Mouse (Mus musculus) spleen, adult 12 weeks (tissue): ENCODE measurements around the gene Dnah5.

ENCODE experiments used
- DNase-seq: peaks from one replicate; pipeline ENCODE4 v3.0.0; 2022; ENCODE audit warnings: low spot score

Gene Dnah5

GRCm38 (mm10) chr15:28203111-28204075, at the start of gene Dnah5:
TSS of gene Dnah5 (plus strand) at chr15:28203752.
- no peak for DNase-seq

DNA sequence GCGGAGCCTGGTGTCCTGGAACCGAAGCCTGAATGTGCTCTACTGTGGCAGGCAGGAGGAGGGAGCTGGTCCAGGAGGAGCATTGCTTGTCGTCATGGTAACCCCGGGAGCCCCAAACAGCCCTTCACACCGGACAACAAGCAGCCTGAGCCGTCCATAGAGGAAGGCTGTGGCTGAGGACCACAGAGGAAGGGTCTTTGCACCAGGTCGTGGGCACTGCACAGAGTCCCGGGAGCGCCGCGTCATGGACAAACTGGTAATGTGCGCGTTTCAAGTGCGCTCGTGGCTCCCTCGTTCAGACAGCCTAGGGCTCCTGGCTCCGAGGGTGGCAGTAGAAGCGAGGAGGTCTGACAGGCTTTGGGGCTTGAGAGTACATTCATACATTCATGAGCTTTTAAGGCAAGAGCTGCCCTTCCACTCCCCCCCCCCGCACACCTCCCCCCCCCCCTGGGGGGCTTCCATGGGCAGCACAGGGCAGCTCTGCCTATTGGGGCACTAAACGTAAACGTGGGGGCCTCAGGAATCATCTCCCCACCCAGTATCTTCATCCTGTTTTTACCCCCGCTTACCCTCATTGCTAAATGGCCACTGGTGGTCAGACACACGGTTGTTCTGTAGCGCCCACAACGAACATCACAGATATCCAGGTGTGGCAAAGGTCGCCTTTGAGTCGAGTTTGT, 48.6 kb upstream of the Dnah5 start:
- DNase-seq, result no peak

DNA sequence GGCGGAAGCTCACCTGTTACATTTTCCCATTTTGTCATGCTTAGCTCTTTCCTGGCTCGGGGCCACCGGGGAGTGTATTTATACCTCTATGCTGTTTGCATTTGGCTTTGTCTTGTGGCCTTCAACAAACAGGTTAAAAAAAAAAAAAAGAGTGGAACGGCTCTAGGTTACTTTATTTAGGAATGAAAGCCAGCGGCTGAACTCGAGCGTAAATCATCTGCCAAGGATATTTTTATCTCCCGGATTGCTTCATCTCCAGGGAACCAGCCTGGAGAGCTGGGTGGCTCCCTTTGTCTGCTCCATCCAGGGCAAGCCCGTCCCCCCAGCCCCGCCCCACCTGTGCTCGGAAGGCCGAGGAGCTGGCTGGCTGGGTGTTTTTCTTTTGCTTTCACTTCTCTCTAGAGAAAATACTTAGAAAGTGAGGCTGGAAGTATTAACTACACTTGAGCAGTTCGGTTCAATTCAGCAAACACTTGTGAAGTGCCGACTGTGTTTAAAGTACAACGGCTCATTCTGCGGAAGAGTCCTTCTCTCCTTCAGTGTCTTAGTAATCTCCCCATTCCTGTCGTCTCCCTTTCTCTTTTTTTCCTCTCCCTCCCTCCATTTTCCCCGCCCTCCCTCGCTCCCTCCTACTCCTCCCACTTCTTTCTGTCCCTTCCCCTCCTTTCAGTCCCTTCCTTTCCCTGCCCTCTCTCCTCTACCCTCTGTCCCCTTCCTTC, 44.6 kb upstream of the Dnah5 start:
- DNase-seq, result peak; percentile 4

GRCm38 (mm10) chr15:28162291-28162690, 41.3 kb upstream of the Dnah5 start:
- DNase-seq, result no peak

GRCm38 (mm10) chr15:28165234-28165633, 38.3 kb upstream of the Dnah5 start:
- no peak for DNase-seq

- no peak for DNase-seq
These were observed 37.5 kb upstream of the Dnah5 start for GRCm38 (mm10) chr15:28166090-28166489.

GRCm38 (mm10) chr15:28178951-28179350, 24.6 kb upstream of the Dnah5 start:
- DNase-seq, result no peak

GRCm38 (mm10) chr15:28179556-28179955, 24.0 kb upstream of the Dnah5 start:
- DNase-seq, result no peak

- peak; percentile 25 for DNase-seq
These were observed 21.7 kb upstream of the Dnah5 start for GRCm38 (mm10) chr15:28181862-28182261.

- DNase-seq, result no peak
These were observed 21.0 kb upstream of the Dnah5 start for GRCm38 (mm10) chr15:28182567-28182966.

DNA sequence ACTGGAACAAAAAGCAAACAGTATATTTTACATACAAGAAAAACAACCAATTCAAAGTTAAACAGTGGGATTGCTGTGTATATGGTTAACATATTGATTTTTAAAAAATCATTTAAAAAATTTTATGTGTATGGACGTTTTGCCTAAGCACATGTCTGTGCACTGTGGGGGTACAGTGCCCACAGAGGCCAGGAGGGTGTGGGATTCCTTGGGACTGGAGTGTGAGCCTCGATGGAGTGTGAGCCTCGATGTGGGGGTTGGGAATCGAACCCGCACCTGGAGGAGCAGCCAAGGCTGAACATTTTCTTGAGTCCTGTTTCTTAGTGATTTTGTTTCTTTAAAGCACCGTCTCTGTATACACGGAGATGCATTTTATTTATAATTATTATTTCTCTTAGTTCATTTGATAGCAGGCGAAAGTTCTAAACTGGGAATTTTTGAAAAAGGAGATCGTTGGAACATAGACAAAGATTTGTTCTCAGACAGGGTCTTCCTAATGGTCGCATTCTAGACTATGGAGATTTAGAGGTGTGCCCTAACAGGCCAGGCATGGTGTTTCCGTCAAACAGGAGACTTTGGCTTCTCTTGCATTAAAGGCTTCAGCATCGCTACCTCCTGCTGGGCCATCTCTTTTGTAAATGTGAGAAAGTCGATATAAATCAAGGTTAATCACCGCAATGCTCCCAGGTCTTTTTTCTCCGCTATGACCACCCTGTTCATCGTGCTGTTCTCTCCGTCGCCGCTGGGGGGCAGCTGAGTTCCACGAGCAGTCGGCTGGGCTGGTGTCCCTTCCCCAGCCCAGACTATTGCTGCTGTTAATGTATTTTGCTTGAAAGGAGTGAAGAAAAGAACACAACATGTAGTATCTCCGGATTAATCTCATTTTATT, 15.8 kb upstream of the Dnah5 start:
- peak; percentile 22 for DNase-seq

GRCm38 (mm10) chr15:28188361-28189011, 15.1 kb upstream of the Dnah5 start:
- no peak for DNase-seq

DNA sequence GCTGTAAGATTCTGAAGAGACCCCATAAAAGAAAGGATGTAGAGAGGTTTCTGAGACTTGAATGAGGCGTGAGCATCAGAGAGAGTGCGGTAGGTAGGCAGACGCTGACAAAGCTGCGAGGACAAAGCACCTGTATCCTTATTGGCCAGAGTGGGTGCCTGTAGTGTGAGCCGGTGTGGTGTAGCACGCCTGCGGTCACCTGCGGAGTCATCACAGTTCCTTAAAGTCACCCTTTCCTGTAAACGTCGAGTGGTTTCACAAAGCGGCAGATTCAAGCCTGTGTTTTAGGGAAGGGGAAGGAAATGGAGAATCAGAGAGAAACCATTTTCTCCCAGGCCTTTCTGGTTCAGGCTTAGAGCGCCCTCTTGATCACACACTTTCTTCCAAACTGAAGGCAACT, 13.9 kb upstream of the Dnah5 start:
- no peak for DNase-seq

GRCm38 (mm10) chr15:28198609-28199008, 4.9 kb upstream of the Dnah5 start:
- no peak for DNase-seq

DNA sequence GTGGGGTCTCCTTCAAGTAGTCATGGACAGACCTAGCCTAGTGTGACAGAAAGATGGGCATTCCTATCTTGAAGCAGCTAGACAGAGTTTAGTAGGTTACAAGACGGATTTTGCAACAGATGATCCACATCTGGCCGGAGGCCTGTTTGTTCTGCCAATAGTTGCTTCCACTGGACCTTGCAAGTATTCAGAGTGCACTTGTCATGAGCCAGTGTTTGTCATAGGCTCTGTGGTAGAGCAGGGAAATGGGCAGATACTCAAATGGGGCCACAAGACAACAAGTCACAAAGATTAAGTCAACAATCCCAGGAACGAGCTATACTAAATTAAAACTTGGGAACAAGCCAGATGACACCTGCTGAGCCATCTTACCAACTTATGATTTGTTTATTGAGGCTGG, 1.1 kb downstream of the Dnah5 start:
- no peak for DNase-seq

GRCm38 (mm10) chr15:28207545-28207944, 4.0 kb downstream of the Dnah5 start:
- DNase-seq, result no peak

- DNase-seq, result no peak
These were observed 9.5 kb downstream of the Dnah5 start for GRCm38 (mm10) chr15:28213057-28213456.

DNA sequence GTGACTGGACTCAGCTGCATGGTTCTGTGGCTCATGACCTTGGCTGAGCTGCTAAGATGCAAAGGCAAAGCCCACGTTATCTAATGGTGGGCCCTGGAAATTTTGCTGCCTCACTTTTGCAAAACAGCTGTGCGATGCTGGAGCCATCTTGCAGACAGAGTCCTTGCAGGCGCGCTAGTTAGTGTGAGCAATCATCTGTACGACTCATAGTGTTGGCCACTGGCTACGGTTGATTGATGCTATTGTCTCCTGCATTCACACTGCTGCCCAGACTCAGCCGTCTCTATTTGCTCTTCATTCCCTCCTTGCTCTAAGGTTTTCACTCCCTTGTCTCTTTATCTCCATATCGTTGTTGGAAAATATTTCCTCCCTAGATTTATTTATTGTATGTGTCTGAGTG, 12.8 kb downstream of the Dnah5 start:
- no peak for DNase-seq

DNA sequence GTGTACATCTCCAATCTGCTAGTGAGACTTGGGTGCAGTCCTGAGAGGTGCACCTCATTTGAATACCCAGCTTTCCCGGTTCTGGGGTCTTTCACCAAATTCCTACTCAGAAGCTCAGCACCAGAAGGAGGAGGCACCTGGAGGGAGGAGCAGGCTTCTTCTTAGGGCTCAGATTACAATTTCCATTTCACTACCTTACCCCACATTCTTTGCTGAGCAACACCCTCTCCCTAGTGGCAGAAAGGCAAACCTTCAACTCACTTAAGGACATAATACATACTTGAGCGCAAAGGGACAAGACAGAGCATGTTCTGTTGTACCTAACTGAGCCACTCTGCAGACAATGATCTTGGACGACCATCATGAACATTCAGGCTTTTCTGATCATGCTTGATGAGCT, 23.8 kb downstream of the Dnah5 start:
- no peak for DNase-seq

GRCm38 (mm10) chr15:28260250-28260649, 56.7 kb downstream of the Dnah5 start:
- no peak for DNase-seq

DNA sequence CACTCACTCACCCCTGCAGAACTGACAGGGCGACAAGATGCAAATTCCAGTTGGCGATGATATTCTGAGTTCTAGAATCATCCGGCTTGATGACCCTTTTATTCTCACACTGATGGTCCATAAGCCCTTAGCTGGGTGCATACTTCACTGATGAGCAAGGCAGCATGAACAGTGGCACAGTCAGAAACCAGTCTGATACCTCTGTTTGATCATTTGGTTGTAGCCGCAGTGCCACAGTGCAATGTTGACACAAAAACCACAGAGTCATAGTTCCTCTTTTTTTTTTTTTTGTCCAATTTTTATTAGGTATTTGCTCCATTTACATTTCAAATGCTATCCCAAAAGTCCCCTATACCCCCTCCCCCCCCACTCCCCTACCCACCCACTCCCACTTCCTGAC, 95.9 kb downstream of the Dnah5 start:
- no peak for DNase-seq
